Mouse (Mus musculus) embryonic fibroblast, embryonic 13.5 days (primary cell): ENCODE results near the gene Gm11549. TPM values are rescaled to one million over a fixed set of nuclear protein-coding genes. Genes with fewer than 3 reads are reported as not detected.

ENCODE experiments used
- H3K27ac ChIP-seq: 2 replicates; pipeline ENCODE4 v1.5.1; 2012; ENCODE audit warnings: low read length, control low read depth, inconsistent platforms; ENCODE audit not compliant: insufficient read depth
- H3K4me1 ChIP-seq: 2 replicates; pipeline ENCODE4 v1.6.1; 2011; ENCODE audit warnings: low read length; ENCODE audit not compliant: control insufficient read depth, insufficient read depth
- H3K4me3 ChIP-seq: 2 replicates; pipeline ENCODE4 v1.5.1; 2011; ENCODE audit warnings: mild to moderate bottlenecking, control low read depth, low read length; ENCODE audit not compliant: insufficient read depth
- CTCF ChIP-seq: IDR thresholded peaks from 2 replicates; pipeline ENCODE4 v1.5.1; 2011; ENCODE audit warnings: mild to moderate bottlenecking, control low read depth, low read length, moderate library complexity, borderline replicate concordance; ENCODE audit not compliant: insufficient read depth
- POLR2A ChIP-seq: IDR thresholded peaks from 2 replicates; pipeline ENCODE4 v1.6.1; 2011; ENCODE audit warnings: low read depth, mild to moderate bottlenecking, control low read depth, low read length, moderate library complexity
- polyA plus RNA-seq: library from polyadenylated mRNA; stranded (reverse); fragments of >200 nt; gene quantifications from 2 replicates; pipeline ENCODE4 v1.2.4, GENCODE M21; 2011; ENCODE audit warnings: low read depth; ENCODE audit not compliant: missing spikeins, insufficient read length

Gene Gm11549
- 0.30 and 0.52 TPM in 2 replicates for polyA plus RNA-seq

DNA sequence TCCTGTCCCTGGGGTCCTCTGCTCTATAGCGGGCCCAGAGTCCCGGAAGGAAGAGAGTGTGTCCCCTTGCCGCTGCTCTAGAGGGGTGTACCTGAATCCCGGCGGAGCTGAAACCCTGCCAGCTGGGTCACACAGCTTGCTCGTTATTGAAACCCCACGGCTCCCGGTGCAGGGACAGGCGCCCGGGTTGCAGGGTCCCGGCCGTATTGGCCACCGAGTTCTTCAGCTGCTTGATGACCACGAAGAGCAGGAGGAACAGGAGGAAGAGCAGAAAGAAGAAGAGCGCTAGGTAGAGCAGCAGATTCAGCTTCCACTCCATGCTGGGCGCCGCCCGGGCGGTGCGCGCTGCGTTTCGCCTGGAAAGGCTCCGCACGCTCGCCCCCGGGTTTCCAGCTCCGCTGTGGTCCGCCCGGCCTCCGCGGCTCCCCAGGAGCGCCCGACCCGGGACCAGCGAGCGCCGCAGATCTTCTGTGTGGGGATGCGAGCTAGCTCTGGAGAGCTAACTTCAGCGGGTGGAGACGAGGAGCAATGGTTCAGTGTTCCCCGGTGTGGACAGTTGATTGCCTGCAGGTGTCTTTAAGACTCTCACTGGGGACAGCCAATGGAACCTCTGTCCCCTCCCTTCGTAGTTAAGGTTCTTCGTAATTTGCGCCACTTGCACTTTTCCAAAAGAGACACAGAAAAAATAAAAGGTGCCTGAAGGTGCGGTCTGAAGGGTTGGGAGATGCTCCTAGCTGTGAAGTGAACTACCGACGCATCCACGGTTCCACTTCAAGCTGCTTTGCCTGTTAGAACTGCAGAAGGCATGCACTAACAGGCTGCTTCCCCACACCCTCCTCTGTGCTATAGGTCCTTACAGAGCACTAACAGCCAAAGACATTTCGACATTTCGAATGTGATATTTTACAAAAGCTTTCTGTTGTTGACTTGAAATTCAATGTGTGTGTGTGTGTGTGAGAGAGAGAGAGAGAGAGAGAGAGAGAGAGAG, at the start of gene Gm11549:
Gm11549 (minus strand) TSS at position 741 of the 988 bp plus-strand sequence.
- Histone ChIP-seq H3K4me3 (peak within 1 kb of the TSS; percentile 26), H3K27ac (no peak within 1 kb of the TSS), H3K4me1 (no peaks in the 10 kb centered on the region)
- no peak for TF ChIP-seq POLR2A
- TF ChIP-seq CTCF = no peak

- Histone ChIP-seq H3K27ac (no peak overlapping the region), H3K4me3 (peak overlapping the region; percentile 100), H3K4me1 (peaks cover 5% of the 10 kb centered on the region; the same call in 1 of the 2 replicates)
- TF ChIP-seq POLR2A (no peak), CTCF (no peak)
Observed at GRCm38 (mm10) chr3:36569836-36570235, 48.2 kb upstream of the Gm11549 start.

- Histone ChIP-seq H3K27ac (no peak overlapping the region), H3K4me1 (no peaks in the 10 kb centered on the region), H3K4me3 (no peak overlapping the region)
- TF ChIP-seq CTCF (no peak), POLR2A (no peak)
Observed at GRCm38 (mm10) chr3:36563666-36564065, 42.1 kb upstream of the Gm11549 start.

- Histone ChIP-seq H3K27ac (no peak overlapping the region), H3K4me1 (no peaks in the 10 kb centered on the region), H3K4me3 (no peak overlapping the region)
- no peak for TF ChIP-seq CTCF
- TF ChIP-seq POLR2A = no peak
Observed at GRCm38 (mm10) chr3:36559606-36560005, 38.0 kb upstream of the Gm11549 start.

DNA sequence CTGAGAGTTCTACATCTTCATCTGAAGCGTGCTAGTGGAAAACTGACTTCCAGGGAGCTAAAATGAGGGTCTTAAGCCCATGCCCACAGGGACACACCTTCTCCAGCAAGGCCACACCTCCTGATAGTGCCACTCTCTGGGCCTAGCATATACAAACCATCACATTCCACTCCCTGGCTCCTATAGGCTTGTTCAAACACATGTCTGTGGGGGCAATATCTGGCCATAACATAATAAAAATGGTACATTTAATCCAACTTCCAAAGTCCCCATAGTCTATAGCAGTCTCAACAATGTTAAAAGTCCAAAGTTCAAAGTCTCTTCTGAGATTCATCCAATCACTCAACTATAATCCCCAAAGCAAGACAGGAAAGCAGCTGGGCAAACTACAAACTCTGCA, 36.0 kb upstream of the Gm11549 start:
- no peak for TF ChIP-seq POLR2A
- no peak for TF ChIP-seq CTCF
- Histone ChIP-seq H3K27ac (no peak overlapping the region), H3K4me3 (no peak overlapping the region), H3K4me1 (no peaks in the 10 kb centered on the region)

DNA sequence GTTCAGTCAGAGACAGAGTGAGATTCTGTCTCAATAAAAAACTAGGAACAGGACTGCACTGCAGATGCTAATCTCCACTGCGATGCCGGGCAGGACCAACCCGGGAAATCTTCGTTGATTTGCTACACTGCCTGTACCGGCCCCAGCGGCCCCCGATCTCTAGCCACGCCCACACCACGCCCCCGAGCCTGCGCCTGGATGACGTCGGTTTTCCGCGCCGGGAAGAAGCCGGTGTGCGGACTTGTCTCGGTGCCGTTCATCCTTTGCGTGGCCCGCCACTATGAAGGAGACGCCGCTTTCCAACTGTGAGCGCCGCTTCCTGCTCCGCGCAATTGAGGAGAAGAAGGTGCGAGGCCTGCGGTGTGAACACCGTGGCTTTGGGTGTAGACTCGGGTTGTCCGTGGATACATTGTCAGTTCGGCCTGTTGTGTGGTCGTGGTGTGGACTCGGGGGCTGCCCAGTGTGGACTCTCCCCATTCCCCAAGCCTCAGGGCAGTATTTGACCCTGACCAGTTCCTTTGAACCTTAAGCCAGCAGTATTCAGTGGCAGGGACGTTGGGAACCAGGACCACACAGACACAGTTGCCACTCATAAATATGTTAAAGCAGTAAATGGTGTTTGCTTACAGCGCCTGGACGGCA, 30.9 kb upstream of the Gm11549 start, which contains the start of gene Exosc9:
Exosc9 (plus strand) TSS at position 201 of the 642 bp plus-strand sequence.
- Histone ChIP-seq H3K27ac (peak within 1 kb of the TSS; percentile 62), H3K4me1 (no peaks in the 10 kb centered on the region)
- TF ChIP-seq POLR2A (peak; percentile 84), CTCF (no peak)

DNA sequence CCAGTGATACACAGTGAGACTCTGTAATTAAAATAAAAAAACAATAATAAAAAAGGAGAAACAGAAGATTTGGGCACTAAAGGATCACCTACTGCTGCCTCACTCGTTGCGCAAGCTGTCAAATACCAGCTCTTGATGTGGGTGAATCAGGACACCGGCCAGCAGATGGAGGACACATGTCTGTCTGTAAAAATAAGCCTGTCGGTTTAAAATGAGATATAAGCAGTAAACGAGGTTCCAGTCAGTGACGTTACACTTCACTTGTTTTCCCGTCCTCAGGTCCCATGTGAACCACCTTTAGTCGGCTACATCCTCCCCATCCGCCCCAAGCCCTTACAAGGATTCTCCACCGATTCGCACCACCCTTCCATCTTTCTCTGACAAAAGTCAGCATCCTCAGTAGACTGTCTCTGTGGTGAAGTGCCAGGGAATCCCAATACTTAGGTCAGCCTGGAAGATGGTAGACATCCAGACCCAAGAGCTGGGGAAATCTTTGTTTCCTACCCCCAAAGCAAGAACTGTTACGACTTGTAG, 30.3 kb upstream of the Gm11549 start:
- Histone ChIP-seq H3K4me3 (peak overlapping the region; percentile 98), H3K4me1 (no peaks in the 10 kb centered on the region), H3K27ac (peak overlapping the region; percentile 62)
- TF ChIP-seq POLR2A (no peak), CTCF (no peak)

More for the DNA sequence above, 30.9 kb upstream of the Gm11549 start, which contains the start of gene Exosc9:
- H3K4me3 ChIP-seq = peak within 1 kb of the TSS; percentile 98

DNA sequence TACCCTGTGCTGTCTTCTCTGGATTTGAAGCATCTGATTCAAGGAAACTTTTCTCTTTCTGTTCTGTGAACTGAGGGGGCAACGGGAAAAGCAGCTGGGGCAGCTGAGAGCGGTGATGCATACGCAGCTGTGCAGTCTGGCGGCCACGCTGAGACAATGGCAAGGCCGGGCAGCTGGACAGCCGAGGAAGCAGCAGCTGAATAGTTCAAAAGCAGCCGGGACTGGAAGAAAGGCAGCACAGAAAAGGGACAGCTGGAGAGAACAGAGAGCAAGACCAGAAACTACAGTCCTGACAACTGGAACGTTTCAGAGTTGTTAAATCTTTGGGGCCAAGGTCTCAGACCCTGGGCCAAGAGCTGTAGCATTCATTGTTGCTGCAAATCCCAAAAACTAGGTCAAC, 29.7 kb upstream of the Gm11549 start:
- no peaks in the 10 kb centered on the region for H3K4me1 ChIP-seq
- H3K4me3 ChIP-seq = no peak overlapping the region
- no peak for TF ChIP-seq POLR2A
- no peak for TF ChIP-seq CTCF
- no peak overlapping the region for H3K27ac ChIP-seq

DNA sequence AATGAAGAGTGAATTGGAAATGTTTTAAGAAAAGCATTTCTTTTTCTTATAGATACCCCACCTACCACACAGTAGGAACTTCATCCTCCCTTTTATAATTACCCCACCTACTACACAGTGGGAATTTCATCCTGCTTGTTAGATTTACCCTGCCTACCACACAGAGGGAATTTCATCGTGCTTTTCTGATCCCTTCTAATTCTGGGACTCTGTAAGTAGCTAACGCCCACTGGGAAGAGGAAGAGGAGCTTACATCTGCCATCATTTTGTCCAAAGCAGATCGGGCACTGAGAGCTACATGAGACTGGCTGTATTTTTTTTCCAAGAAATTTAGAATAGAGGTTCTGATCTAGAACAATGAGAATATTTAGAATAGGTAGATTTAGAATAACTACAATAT, 23.3 kb upstream of the Gm11549 start:
- peaks cover under 1% of the 10 kb centered on the region for H3K4me1 ChIP-seq
- H3K27ac ChIP-seq = no peak overlapping the region
- TF ChIP-seq CTCF (no peak), POLR2A (no peak)
- no peak overlapping the region for H3K4me3 ChIP-seq
